Mouse (Mus musculus): ENCODE measurements around the gene Anxa9. TPM values are rescaled to one million over a fixed set of nuclear protein-coding genes. Genes with fewer than 3 reads are reported as not detected.

Anxa9 gene
- polyA plus RNA-seq, 1 experiment = 1.5 TPM

DNA sequence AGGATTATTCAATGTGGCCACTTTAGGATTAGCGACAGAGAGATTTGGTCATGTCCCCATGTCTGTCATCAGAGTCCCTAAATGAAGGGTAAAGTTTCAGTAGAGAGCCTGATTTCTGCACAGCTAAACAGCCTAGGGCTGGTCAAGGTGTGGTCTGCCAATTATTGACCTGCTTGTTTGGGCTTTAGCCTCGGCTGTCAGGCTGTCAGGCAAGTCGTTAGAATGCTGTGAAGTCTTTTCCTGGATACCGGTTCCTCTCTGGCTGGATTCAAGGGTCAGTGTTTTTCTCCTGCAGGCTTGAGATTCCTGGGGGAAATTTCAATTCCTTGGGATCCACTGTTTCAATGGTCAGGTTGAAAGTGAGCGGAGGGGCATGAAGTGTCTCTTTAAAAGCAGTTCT is 21.0 kb downstream of the Anxa9 start:
- DNase-seq = no peak

DNA sequence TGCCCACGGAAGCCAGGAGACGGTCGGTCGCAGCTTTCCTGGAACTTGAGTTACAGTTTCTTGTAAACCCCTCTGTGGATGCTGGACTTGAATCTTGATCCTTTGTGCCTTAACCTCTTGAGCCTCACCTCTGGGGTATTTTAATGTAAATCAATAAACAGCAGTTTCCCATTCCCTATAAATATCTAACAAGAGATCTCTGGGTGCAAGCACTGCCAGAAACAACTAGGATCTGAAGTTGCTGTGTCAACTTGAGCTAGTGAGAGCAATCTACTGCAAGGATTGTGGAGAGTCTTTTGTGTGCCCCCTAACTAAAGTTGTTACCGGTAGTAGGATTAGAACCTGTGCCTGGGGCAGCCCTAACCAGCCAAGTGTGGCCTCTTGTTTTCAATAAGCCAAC is 21.6 kb downstream of the Anxa9 start:
- H3K4me3 ChIP-seq (ENCODE audit: control insufficient read depth, insufficient read depth, low read length) = no peak overlapping the region
- peaks cover 16% of the 10 kb centered on the region for H3K4me1 ChIP-seq (replicated peaks; ENCODE audit: control insufficient read depth, insufficient read depth, low read length)
- H3K36me3 ChIP-seq (ENCODE audit: control insufficient read depth, insufficient read depth, low read length) = peaks cover 5% of the 10 kb centered on the region; the same call in 1 of the 2 replicates
- no peak for DNase-seq
- WGBS = 97% methylated on average over 5 of the region's 5 CpGs
- H3K27ac ChIP-seq (ENCODE audit: control insufficient read depth, insufficient read depth, low read length) = no peak overlapping the region
- TF ChIP-seq POLR2A (IDR thresholded peaks at IDR 0.05; ENCODE audit: control insufficient read depth, extremely low read depth, insufficient read depth, low read length, poor library complexity) (no peak), CTCF (IDR thresholded peaks at IDR 0.05; ENCODE audit: borderline replicate concordance, control insufficient read depth, extremely low read depth, insufficient read depth, low read length, poor library complexity) (no peak)
- no peaks in the 10 kb centered on the region for H3K27me3 ChIP-seq (ENCODE audit: control insufficient read depth, insufficient read depth, low read length)

More for the DNA sequence above, 21.0 kb downstream of the Anxa9 start:
- peaks cover 17% of the 10 kb centered on the region for H3K4me1 ChIP-seq (replicated peaks; ENCODE audit: control insufficient read depth, insufficient read depth, low read length)
- WGBS = 94% methylated on average over 5 of the region's 5 CpGs
- H3K4me3 ChIP-seq (ENCODE audit: control insufficient read depth, insufficient read depth, low read length) = no peak overlapping the region
- H3K36me3 ChIP-seq (ENCODE audit: control insufficient read depth, insufficient read depth, low read length) = peaks cover 5% of the 10 kb centered on the region; the same call in 1 of the 2 replicates
- TF ChIP-seq POLR2A (IDR thresholded peaks at IDR 0.05; ENCODE audit: control insufficient read depth, extremely low read depth, insufficient read depth, low read length, poor library complexity) (no peak), CTCF (IDR thresholded peaks at IDR 0.05; ENCODE audit: borderline replicate concordance, control insufficient read depth, extremely low read depth, insufficient read depth, low read length, poor library complexity) (no peak)
- H3K27ac ChIP-seq (ENCODE audit: control insufficient read depth, insufficient read depth, low read length) = no peak overlapping the region
- no peaks in the 10 kb centered on the region for H3K27me3 ChIP-seq (ENCODE audit: control insufficient read depth, insufficient read depth, low read length)

DNA sequence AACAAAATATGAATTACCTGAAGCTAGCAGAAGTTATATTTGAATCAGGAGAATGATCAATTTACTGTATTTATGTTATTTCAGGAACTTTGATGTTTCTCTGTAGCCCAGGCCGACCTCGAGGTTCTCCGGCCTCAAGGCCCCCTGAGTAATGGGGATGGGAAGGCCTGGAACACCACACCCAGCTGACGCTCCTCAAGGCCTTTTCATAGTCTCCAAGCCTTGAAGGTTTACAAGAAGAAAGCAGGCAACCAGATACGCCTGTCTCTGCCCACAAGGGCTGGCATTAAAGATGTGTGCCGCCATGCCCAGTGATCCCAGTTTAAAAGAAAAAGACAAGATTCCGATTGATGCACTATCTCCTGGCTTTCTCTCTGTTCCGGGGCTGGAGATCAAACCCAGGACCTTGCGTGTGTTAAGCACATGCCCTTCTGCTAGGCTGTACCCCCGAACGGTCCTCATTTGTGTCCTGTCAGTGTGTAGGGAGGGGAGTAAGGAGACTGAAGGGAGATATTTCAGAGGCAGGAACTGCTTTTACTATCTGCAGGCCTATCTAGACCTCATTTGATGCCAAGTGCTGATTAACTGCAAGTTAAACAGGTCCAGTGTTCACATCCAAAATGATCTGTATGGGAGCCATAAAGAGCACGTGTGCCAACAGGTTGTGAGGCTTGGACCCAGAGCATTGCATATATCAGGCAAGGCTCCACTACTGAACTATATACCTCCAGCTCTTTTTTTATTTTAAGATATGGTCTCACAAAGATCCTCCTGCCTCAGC is 22.3 kb downstream of the Anxa9 start:
- H3K4me3 ChIP-seq (ENCODE audit: control insufficient read depth, insufficient read depth, low read length) = no peak overlapping the region
- peaks cover 5% of the 10 kb centered on the region; the same call in 1 of the 2 replicates for H3K36me3 ChIP-seq (ENCODE audit: control insufficient read depth, insufficient read depth, low read length)
- H3K27me3 ChIP-seq (ENCODE audit: control insufficient read depth, insufficient read depth, low read length) = no peaks in the 10 kb centered on the region
- H3K27ac ChIP-seq (ENCODE audit: control insufficient read depth, insufficient read depth, low read length) = no peak overlapping the region
- WGBS = 94% methylated on average over 12 of the region's 12 CpGs
- TF ChIP-seq POLR2A (IDR thresholded peaks at IDR 0.05; ENCODE audit: control insufficient read depth, extremely low read depth, insufficient read depth, low read length, poor library complexity) (no peak), CTCF (IDR thresholded peaks at IDR 0.05; ENCODE audit: borderline replicate concordance, control insufficient read depth, extremely low read depth, insufficient read depth, low read length, poor library complexity) (no peak)
- peaks cover 16% of the 10 kb centered on the region for H3K4me1 ChIP-seq (replicated peaks; ENCODE audit: control insufficient read depth, insufficient read depth, low read length)
- no peak for DNase-seq

DNA sequence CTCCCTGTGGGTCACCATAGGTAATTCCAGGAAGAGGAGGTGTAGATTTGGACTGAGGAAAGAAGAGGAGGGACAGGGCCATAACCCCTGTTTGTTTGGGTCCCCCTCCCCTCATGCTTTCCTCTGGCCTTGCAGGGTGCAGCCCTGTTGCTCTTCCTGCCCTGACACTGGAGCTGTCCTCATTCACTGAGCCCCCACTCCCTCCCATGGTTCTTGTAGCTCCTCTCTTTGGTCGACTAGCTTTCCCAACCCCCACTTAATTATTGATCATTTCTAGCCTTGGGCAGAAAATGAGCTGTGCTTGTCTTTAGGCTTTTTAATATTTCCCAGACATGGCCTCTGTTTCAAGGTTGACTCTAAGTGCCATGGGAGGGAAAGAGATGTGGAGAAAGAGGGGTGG is 22.9 kb downstream of the Anxa9 start:
- Histone ChIP-seq H3K4me3 (ENCODE audit: control insufficient read depth, insufficient read depth, low read length) (no peak overlapping the region), H3K36me3 (ENCODE audit: control insufficient read depth, insufficient read depth, low read length) (peaks cover 5% of the 10 kb centered on the region; the same call in 1 of the 2 replicates), H3K4me1 (replicated peaks; ENCODE audit: control insufficient read depth, insufficient read depth, low read length) (peaks cover 16% of the 10 kb centered on the region), H3K27me3 (ENCODE audit: control insufficient read depth, insufficient read depth, low read length) (no peaks in the 10 kb centered on the region), H3K27ac (ENCODE audit: control insufficient read depth, insufficient read depth, low read length) (no peak overlapping the region)
- 57% methylated on average over 1 of the region's 1 CpGs for WGBS
- no peak for DNase-seq
- TF ChIP-seq CTCF (IDR thresholded peaks at IDR 0.05; ENCODE audit: borderline replicate concordance, control insufficient read depth, extremely low read depth, insufficient read depth, low read length, poor library complexity) = no peak
- TF ChIP-seq POLR2A (IDR thresholded peaks at IDR 0.05; ENCODE audit: control insufficient read depth, extremely low read depth, insufficient read depth, low read length, poor library complexity) = no peak

DNA sequence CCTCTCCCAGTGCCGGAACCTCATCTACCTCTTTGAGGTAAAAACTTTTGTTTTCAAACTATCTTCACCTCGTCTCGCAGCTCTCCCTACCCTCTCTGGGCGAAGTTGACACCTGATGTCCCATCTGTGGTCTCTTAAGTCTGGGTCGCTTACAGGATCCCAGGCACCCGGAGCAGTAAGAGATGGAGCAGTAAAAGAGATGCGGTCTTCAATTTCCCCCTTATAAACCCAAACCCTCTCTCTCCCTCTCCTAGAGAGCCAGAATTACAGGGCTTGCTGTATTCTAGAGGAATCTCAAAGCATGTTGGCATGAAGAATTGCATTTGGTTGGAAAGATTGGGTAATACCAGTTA is 23.4 kb downstream of the Anxa9 start:
- peaks cover 16% of the 10 kb centered on the region for H3K4me1 ChIP-seq (replicated peaks; ENCODE audit: control insufficient read depth, insufficient read depth, low read length)
- TF ChIP-seq POLR2A (IDR thresholded peaks at IDR 0.05; ENCODE audit: control insufficient read depth, extremely low read depth, insufficient read depth, low read length, poor library complexity) (no peak), CTCF (IDR thresholded peaks at IDR 0.05; ENCODE audit: borderline replicate concordance, control insufficient read depth, extremely low read depth, insufficient read depth, low read length, poor library complexity) (no peak)
- DNase-seq = no peak
- 4% methylated on average over 7 of the region's 7 CpGs for WGBS
- H3K36me3 ChIP-seq (ENCODE audit: control insufficient read depth, insufficient read depth, low read length) = peaks cover 5% of the 10 kb centered on the region; the same call in 1 of the 2 replicates
- no peaks in the 10 kb centered on the region for H3K27me3 ChIP-seq (ENCODE audit: control insufficient read depth, insufficient read depth, low read length)
- H3K27ac ChIP-seq (ENCODE audit: control insufficient read depth, insufficient read depth, low read length) = peak overlapping the region; percentile 93; the same call in 1 of the 2 replicates
- peak overlapping the region; percentile 77 for H3K4me3 ChIP-seq (ENCODE audit: control insufficient read depth, insufficient read depth, low read length)

DNA sequence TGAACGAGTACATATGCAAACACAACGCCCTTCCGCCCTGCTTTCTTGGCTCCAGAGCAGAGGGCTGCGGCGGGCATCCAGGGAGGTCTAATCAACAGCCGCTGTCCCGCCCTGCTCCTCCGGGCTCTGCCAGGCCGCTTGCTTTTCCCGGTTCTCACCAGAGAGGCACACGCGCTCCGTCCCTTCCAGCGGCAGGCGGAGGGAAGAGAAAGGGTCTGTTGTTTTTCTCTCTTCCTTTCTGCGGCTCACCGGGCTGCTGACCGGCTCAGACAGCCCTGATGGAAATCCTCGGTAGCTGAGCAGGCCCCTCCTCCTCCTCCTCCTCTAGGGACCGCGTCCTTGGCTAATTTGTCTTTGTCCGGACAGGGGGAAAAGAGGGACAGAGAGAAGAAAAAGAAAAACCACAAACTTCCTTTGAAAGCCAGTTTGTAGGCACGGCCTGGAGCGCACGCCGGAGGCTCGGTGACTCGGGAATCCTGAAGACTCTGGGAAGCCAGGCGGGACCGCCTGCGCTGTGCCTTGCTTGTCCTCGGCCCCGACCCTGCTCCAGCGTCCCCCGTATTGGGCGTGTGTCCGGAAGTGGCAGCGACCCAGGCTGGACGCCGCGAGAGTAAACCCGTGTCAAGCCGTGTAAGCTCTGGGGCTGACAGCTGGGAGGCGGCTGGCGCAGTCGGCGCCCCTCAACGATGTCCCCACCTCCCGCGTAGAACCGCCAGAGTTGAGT is 23.9 kb downstream of the Anxa9 start:
- under 1% methylated on average over 51 of the region's 51 CpGs for WGBS
- H3K4me3 ChIP-seq (ENCODE audit: control insufficient read depth, insufficient read depth, low read length) = peak overlapping the region; percentile 77
- H3K27ac ChIP-seq (ENCODE audit: control insufficient read depth, insufficient read depth, low read length) = peak overlapping the region; percentile 93
- H3K27me3 ChIP-seq (ENCODE audit: control insufficient read depth, insufficient read depth, low read length) = no peaks in the 10 kb centered on the region
- peaks cover 1% of the 10 kb centered on the region; the same call in 1 of the 2 replicates for H3K36me3 ChIP-seq (ENCODE audit: control insufficient read depth, insufficient read depth, low read length)
- H3K4me1 ChIP-seq (replicated peaks; ENCODE audit: control insufficient read depth, insufficient read depth, low read length) = peaks cover 16% of the 10 kb centered on the region
- peak; percentile 56 for DNase-seq
- peak; percentile 42; the same call in 1 of the 2 replicates for TF ChIP-seq POLR2A (IDR thresholded peaks at IDR 0.05; ENCODE audit: control insufficient read depth, extremely low read depth, insufficient read depth, low read length, poor library complexity)
- peak; percentile 20; the same call in 1 of the 2 replicates for TF ChIP-seq CTCF (IDR thresholded peaks at IDR 0.05; ENCODE audit: borderline replicate concordance, control insufficient read depth, extremely low read depth, insufficient read depth, low read length, poor library complexity)
